Mouse (Mus musculus): ENCODE measurements around the gene Ank. TPM values are rescaled to one million over a fixed set of nuclear protein-coding genes. Genes with fewer than 3 reads are reported as not detected.

Ank gene
- polyA plus RNA-seq, 1 experiment from 2014 or later: 19.5 TPM

GRCm38 (mm10) chr15:27535681-27536080 lies 69.2 kb downstream of the Ank start:
- no peaks in the 10 kb centered on the region for H3K4me1 ChIP-seq (ENCODE audit: control insufficient read depth, insufficient read depth, low read length)
- 74% methylated on average over 4 of the region's 4 CpGs for WGBS

GRCm38 (mm10) chr15:27536186-27536585 lies 69.7 kb downstream of the Ank start:
- no peaks in the 10 kb centered on the region for H3K9me3 ChIP-seq (ENCODE audit: control insufficient read depth, low read length)
- H3K4me3 ChIP-seq (ENCODE audit: low read depth, low read length): no peak overlapping the region
- no peaks in the 10 kb centered on the region for H3K36me3 ChIP-seq (ENCODE audit: control insufficient read depth, insufficient read depth, low read length)
- ATAC-seq (ENCODE audit: low read depth): no peak
- no peak overlapping the region for H3K9ac ChIP-seq (replicated peaks; ENCODE audit: low read depth, low read length)
- WGBS: 91% methylated on average over 7 of the region's 7 CpGs
- H3K4me2 ChIP-seq (ENCODE audit: low read depth, low read length): no peak overlapping the region
- no peak overlapping the region for H3K27ac ChIP-seq (ENCODE audit: low read depth, low read length)
- no peaks in the 10 kb centered on the region for H3K4me1 ChIP-seq (ENCODE audit: control insufficient read depth, insufficient read depth, low read length)
- no peaks in the 10 kb centered on the region for H3K27me3 ChIP-seq (ENCODE audit: control insufficient read depth, insufficient read depth, low read length)

More at GRCm38 (mm10) chr15:27535681-27536080, 69.2 kb downstream of the Ank start:
- Histone ChIP-seq H3K9me3 (ENCODE audit: control insufficient read depth, low read length) (no peaks in the 10 kb centered on the region), H3K4me2 (ENCODE audit: low read depth, low read length) (no peak overlapping the region), H3K9ac (replicated peaks; ENCODE audit: low read depth, low read length) (no peak overlapping the region), H3K27ac (ENCODE audit: low read depth, low read length) (no peak overlapping the region), H3K36me3 (ENCODE audit: control insufficient read depth, insufficient read depth, low read length) (no peaks in the 10 kb centered on the region), H3K4me3 (ENCODE audit: low read depth, low read length) (no peak overlapping the region), H3K27me3 (ENCODE audit: control insufficient read depth, insufficient read depth, low read length) (no peaks in the 10 kb centered on the region)
- no peak for ATAC-seq (ENCODE audit: low read depth)

GRCm38 (mm10) chr15:27536771-27537170 lies 70.3 kb downstream of the Ank start:
- H3K4me2 ChIP-seq (ENCODE audit: low read depth, low read length): no peak overlapping the region
- no peaks in the 10 kb centered on the region for H3K4me1 ChIP-seq (ENCODE audit: control insufficient read depth, insufficient read depth, low read length)
- H3K27ac ChIP-seq (ENCODE audit: low read depth, low read length): no peak overlapping the region
- H3K27me3 ChIP-seq (ENCODE audit: control insufficient read depth, insufficient read depth, low read length): no peaks in the 10 kb centered on the region
- no peak overlapping the region for H3K4me3 ChIP-seq (ENCODE audit: low read depth, low read length)
- WGBS: 53% methylated on average over 5 of the region's 5 CpGs
- no peak overlapping the region for H3K9ac ChIP-seq (replicated peaks; ENCODE audit: low read depth, low read length)
- no peaks in the 10 kb centered on the region for H3K9me3 ChIP-seq (ENCODE audit: control insufficient read depth, low read length)
- no peak for ATAC-seq (ENCODE audit: low read depth)
- H3K36me3 ChIP-seq (ENCODE audit: control insufficient read depth, insufficient read depth, low read length): no peaks in the 10 kb centered on the region

- H3K4me1 ChIP-seq (ENCODE audit: control insufficient read depth, insufficient read depth, low read length): no peaks in the 10 kb centered on the region
- 64% methylated on average over 4 of the region's 4 CpGs for WGBS
- H3K36me3 ChIP-seq (ENCODE audit: control insufficient read depth, insufficient read depth, low read length): no peaks in the 10 kb centered on the region
- no peaks in the 10 kb centered on the region for H3K27me3 ChIP-seq (ENCODE audit: control insufficient read depth, insufficient read depth, low read length)
- H3K27ac ChIP-seq (ENCODE audit: low read depth, low read length): no peak overlapping the region
- no peak for ATAC-seq (ENCODE audit: low read depth)
- no peak overlapping the region for H3K4me2 ChIP-seq (ENCODE audit: low read depth, low read length)
- no peak overlapping the region for H3K9ac ChIP-seq (replicated peaks; ENCODE audit: low read depth, low read length)
- no peak overlapping the region for H3K4me3 ChIP-seq (ENCODE audit: low read depth, low read length)
- H3K9me3 ChIP-seq (ENCODE audit: control insufficient read depth, low read length): no peaks in the 10 kb centered on the region
Measured at GRCm38 (mm10) chr15:27537519-27538223, 71.2 kb downstream of the Ank start.

GRCm38 (mm10) chr15:27539745-27540144 lies 73.3 kb downstream of the Ank start:
- H3K4me1 ChIP-seq (ENCODE audit: control insufficient read depth, insufficient read depth, low read length): no peaks in the 10 kb centered on the region
- ATAC-seq (ENCODE audit: low read depth): no peak
- no peaks in the 10 kb centered on the region for H3K27me3 ChIP-seq (ENCODE audit: control insufficient read depth, insufficient read depth, low read length)
- H3K9ac ChIP-seq (replicated peaks; ENCODE audit: low read depth, low read length): no peak overlapping the region
- no peak overlapping the region for H3K27ac ChIP-seq (ENCODE audit: low read depth, low read length)
- no peaks in the 10 kb centered on the region for H3K9me3 ChIP-seq (ENCODE audit: control insufficient read depth, low read length)
- H3K36me3 ChIP-seq (ENCODE audit: control insufficient read depth, insufficient read depth, low read length): no peaks in the 10 kb centered on the region
- no peak overlapping the region for H3K4me2 ChIP-seq (ENCODE audit: low read depth, low read length)
- no peak overlapping the region for H3K4me3 ChIP-seq (ENCODE audit: low read depth, low read length)
- WGBS: 87% methylated on average over 9 of the region's 9 CpGs

- Histone ChIP-seq H3K36me3 (ENCODE audit: control insufficient read depth, insufficient read depth, low read length) (no peaks in the 10 kb centered on the region), H3K9me3 (ENCODE audit: control insufficient read depth, low read length) (no peaks in the 10 kb centered on the region), H3K4me1 (ENCODE audit: control insufficient read depth, insufficient read depth, low read length) (peaks cover 9% of the 10 kb centered on the region; the same call in 1 of the 2 replicates), H3K27ac (ENCODE audit: low read depth, low read length) (no peak overlapping the region), H3K9ac (replicated peaks; ENCODE audit: low read depth, low read length) (no peak overlapping the region), H3K4me3 (ENCODE audit: low read depth, low read length) (no peak overlapping the region), H3K27me3 (ENCODE audit: control insufficient read depth, insufficient read depth, low read length) (no peaks in the 10 kb centered on the region), H3K4me2 (ENCODE audit: low read depth, low read length) (no peak overlapping the region)
- 96% methylated on average over 10 of the region's 10 CpGs for WGBS
- no peak for ATAC-seq (ENCODE audit: low read depth)
Measured at GRCm38 (mm10) chr15:27545203-27545602, 78.7 kb downstream of the Ank start.

GRCm38 (mm10) chr15:27548110-27548509 lies 81.6 kb downstream of the Ank start:
- no peak overlapping the region for H3K27ac ChIP-seq (ENCODE audit: low read depth, low read length)
- H3K9ac ChIP-seq (replicated peaks; ENCODE audit: low read depth, low read length): no peak overlapping the region
- no peak overlapping the region for H3K4me3 ChIP-seq (ENCODE audit: low read depth, low read length)
- H3K36me3 ChIP-seq (ENCODE audit: control insufficient read depth, insufficient read depth, low read length): no peaks in the 10 kb centered on the region
- WGBS: 95% methylated on average over 6 of the region's 6 CpGs
- peaks cover 9% of the 10 kb centered on the region; the same call in 1 of the 2 replicates for H3K4me1 ChIP-seq (ENCODE audit: control insufficient read depth, insufficient read depth, low read length)
- ATAC-seq (ENCODE audit: low read depth): no peak
- no peaks in the 10 kb centered on the region for H3K9me3 ChIP-seq (ENCODE audit: control insufficient read depth, low read length)
- no peak overlapping the region for H3K4me2 ChIP-seq (ENCODE audit: low read depth, low read length)
- no peaks in the 10 kb centered on the region for H3K27me3 ChIP-seq (ENCODE audit: control insufficient read depth, insufficient read depth, low read length)

- 81% methylated on average over 10 of the region's 10 CpGs for WGBS
- Histone ChIP-seq H3K4me1 (ENCODE audit: control insufficient read depth, insufficient read depth, low read length) (peaks cover 9% of the 10 kb centered on the region; the same call in 1 of the 2 replicates), H3K9ac (replicated peaks; ENCODE audit: low read depth, low read length) (no peak overlapping the region), H3K27ac (ENCODE audit: low read depth, low read length) (no peak overlapping the region), H3K9me3 (ENCODE audit: control insufficient read depth, low read length) (no peaks in the 10 kb centered on the region), H3K27me3 (ENCODE audit: control insufficient read depth, insufficient read depth, low read length) (no peaks in the 10 kb centered on the region), H3K4me2 (ENCODE audit: low read depth, low read length) (no peak overlapping the region), H3K36me3 (ENCODE audit: control insufficient read depth, insufficient read depth, low read length) (no peaks in the 10 kb centered on the region), H3K4me3 (ENCODE audit: low read depth, low read length) (no peak overlapping the region)
- no peak for ATAC-seq (ENCODE audit: low read depth)
Measured at GRCm38 (mm10) chr15:27549071-27549470, 82.6 kb downstream of the Ank start.

GRCm38 (mm10) chr15:27549878-27550277 lies 83.4 kb downstream of the Ank start:
- Histone ChIP-seq H3K9me3 (ENCODE audit: control insufficient read depth, low read length) (no peaks in the 10 kb centered on the region), H3K27ac (ENCODE audit: low read depth, low read length) (no peak overlapping the region), H3K4me3 (ENCODE audit: low read depth, low read length) (no peak overlapping the region), H3K4me2 (ENCODE audit: low read depth, low read length) (no peak overlapping the region), H3K4me1 (ENCODE audit: control insufficient read depth, insufficient read depth, low read length) (peaks cover 9% of the 10 kb centered on the region; the same call in 1 of the 2 replicates), H3K36me3 (ENCODE audit: control insufficient read depth, insufficient read depth, low read length) (no peaks in the 10 kb centered on the region; the same call in 1 of the 2 replicates), H3K27me3 (ENCODE audit: control insufficient read depth, insufficient read depth, low read length) (no peaks in the 10 kb centered on the region), H3K9ac (replicated peaks; ENCODE audit: low read depth, low read length) (no peak overlapping the region)
- 28% methylated on average over 7 of the region's 7 CpGs for WGBS
- ATAC-seq (ENCODE audit: low read depth): 0 out of 2 replicates have a peak, but pooled peaks have one; percentile 10
